Mouse (Mus musculus): ENCODE data around the gene 1600002K03Rik. TPM values are rescaled to one million over a fixed set of nuclear protein-coding genes. Genes with fewer than 3 reads are reported as not detected.
"Not testable (repeated sequence)": the region's sequence is repeated elsewhere in the genome, so short reads cannot be mapped to it uniquely, and the experiment has no call there.

1600002K03Rik gene
- total RNA-seq, 2 experiments from 2014 or later = 7.5 to 8.8 TPM

- DNase-seq (ENCODE audit: low spot score in 2 of 2) = no peak
These were observed 7.5 kb downstream of the 1600002K03Rik start for GRCm38 (mm10) chr10:80180288-80180687.

DNA sequence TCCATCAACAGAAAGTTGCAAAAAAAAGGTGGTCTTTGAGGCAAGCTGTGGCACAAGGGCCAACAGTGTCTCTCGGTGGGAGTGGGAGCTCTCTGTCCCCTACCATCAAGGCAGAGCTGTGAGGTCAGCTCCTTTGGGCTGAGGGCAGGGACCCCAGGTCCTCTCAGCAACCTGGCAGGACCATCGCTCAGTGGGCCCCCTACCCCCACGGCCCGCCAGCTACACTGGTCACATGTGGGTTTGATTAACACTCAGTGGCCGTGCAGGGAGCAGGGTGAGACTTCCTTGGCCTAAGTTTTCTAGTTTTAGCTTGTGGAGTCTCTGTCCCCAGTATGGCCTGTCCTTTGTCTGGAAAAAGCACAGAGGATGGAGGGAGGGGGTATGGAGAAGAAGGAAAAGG lies 8.1 kb downstream of the 1600002K03Rik start:
- no peak for DNase-seq (ENCODE audit: low spot score in 2 of 2)

DNA sequence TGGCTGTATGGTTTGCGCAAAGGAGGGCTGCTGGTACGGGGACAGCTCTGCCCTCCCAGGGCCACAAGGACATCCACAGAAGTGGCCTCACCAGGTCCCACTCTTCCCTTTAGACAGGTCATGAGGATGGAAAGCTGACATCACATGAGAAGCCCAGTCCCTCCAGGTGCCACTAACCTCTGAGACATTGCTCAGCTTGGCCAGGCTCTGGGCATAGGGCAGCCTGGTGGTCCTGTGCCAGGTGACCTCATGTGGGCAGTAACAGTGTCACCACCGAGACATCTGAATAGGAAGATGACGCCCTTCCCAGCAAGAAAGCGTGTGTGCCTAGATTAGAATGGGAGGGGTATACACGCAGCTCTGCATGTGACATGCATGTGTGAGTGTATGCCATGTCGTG lies 9.8 kb downstream of the 1600002K03Rik start:
- no peak for DNase-seq (ENCODE audit: low spot score in 2 of 2)

GRCm38 (mm10) chr10:80186649-80187048 lies 13.9 kb downstream of the 1600002K03Rik start:
- no peak for DNase-seq (ENCODE audit: low spot score in 2 of 2)

- DNase-seq (ENCODE audit: low spot score in 2 of 2) = no peak
These were observed 15.0 kb downstream of the 1600002K03Rik start for GRCm38 (mm10) chr10:80187739-80188138.

- DNase-seq (ENCODE audit: low spot score in 2 of 2) = no peak
These were observed 15.8 kb downstream of the 1600002K03Rik start for GRCm38 (mm10) chr10:80188453-80189024.

DNA sequence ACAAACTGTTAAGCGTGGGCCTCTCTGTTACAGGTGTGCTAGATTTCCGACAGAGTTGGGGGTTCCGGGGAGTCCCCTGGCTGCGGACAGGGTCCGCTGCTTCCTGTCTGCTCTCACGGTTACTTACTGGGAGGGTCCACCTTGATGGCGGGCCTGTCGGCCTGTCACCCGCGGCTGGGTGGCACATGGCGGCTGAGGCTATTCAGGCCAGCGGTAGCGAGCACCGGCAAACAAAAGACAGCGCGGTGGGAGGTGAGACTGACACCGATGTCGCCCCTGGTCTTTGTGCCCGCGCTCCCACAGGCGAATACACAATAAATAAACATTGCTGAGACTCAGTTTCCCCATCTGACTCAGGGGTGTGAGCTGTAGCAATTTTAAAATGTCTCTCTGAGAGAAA lies 17.3 kb downstream of the 1600002K03Rik start:
- no peak for DNase-seq (ENCODE audit: low spot score in 2 of 2)

GRCm38 (mm10) chr10:80190491-80191051 lies 17.8 kb downstream of the 1600002K03Rik start:
- DNase-seq (ENCODE audit: low spot score in 2 of 2) = no peak

DNA sequence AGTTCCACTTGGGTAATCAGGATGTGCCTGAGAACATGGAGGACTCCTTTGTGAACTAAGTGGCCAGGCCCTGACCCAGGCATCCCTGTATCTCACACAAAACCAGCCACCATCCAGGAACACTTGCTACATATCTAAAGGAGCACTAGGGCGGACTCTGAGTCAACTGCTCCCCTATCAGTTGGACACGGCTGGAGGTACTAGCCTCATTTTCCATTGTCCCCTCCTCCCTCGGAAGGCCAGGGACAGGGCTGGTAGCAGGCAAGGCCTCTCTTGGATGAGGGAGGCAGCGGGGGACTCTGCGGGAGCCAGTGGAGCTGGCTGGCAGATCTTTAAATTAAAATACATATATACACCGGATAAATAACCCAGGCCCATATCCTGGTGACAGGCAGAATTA lies 21.2 kb downstream of the 1600002K03Rik start:
- no peak for DNase-seq (ENCODE audit: low spot score in 2 of 2)

GRCm38 (mm10) chr10:80194441-80194840 lies 21.7 kb downstream of the 1600002K03Rik start:
- no peak for DNase-seq (ENCODE audit: low spot score in 2 of 2)

DNA sequence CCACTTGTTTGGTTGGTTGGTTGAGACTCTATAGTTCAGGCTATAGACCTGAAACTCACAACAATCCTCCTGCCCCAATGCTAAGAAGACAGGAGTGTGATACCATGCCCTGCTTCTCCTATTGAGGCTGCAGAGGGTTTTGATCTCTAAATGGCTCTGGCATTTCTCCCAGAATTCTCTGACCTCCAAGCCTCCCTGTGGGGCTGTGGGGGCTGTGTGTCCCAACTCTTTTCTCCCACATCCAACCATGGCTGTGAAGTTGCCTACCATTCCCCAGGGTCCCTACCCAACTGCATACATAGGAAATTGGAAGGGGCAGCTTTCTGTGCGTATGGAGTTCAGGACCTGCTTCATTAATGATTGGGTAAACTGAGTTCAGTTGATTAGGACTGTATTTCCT lies 23.4 kb downstream of the 1600002K03Rik start:
- no peak for DNase-seq (ENCODE audit: low spot score in 2 of 2)

- no peak for DNase-seq (ENCODE audit: low spot score in 2 of 2)
These were observed 24.2 kb downstream of the 1600002K03Rik start for GRCm38 (mm10) chr10:80196778-80197581.

GRCm38 (mm10) chr10:80199440-80200008 lies 26.8 kb downstream of the 1600002K03Rik start:
- DNase-seq (ENCODE audit: low spot score in 2 of 2) = peak in 1 of 2 experiments; percentile 72

- no peak for DNase-seq (ENCODE audit: low spot score in 2 of 2)
These were observed 27.7 kb downstream of the 1600002K03Rik start for GRCm38 (mm10) chr10:80200485-80200884.

DNA sequence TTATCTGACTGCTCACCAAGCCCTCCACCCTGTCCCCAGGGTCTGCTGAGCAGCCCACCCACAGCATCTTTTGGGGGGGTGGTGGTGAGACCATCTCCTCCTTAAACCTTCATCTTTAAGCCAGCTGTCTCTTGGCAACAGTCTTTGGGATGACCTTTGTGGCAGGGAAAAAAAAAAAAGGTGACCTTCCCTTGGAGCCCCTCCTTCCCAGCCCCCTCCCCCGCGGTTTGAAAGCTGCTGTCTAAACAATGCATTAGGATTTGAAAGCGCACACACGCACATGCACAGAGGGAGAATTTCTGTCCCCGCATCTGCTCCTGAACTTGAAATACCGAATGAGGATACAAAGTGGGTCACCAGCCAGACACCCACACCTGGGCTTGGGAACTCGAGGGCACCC lies 31.3 kb downstream of the 1600002K03Rik start:
- no peak for DNase-seq (ENCODE audit: low spot score in 2 of 2)

DNA sequence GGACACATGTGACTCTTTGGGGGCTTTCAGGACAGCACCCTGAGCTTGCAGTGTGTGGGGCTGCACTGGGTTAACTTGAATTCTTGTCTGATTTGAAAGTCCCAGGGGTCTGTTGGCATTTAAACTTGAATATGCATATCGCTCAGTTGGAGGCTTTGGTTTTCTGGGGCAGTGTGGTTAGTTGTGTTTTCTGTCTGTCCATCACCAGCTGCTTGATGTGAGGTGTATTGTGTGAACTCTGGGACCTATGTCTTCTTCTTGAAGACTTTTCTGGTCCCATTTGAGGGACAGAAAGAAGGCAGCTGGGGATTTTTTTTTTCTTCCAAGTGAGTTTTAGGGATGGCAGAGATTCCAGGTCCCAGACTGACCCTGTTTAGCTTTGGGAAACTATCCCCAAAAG lies 34.5 kb downstream of the 1600002K03Rik start:
- no peak for DNase-seq (ENCODE audit: low spot score in 2 of 2)

DNA sequence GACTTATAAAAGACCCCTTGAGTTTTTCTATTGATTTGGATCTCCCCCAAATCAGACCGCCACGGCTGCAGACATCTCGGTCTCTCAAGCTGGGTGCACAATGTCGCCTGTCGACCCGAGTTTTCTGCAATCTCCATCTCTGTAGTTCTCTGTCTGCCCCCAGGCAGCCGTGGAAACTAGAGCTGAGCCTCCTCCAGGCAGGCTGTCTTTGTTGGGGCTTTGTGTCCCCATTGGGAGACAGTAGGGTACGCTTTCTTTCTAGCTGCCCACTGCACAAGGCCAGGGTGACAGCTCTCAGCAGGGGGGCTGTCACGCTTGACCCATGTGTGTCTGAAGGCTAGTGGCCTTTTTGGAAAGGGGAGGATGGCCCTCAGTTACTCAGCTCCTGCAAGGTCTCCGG lies 34.9 kb downstream of the 1600002K03Rik start:
- DNase-seq (ENCODE audit: low spot score in 2 of 2) = no peak

- no peak for DNase-seq (ENCODE audit: low spot score in 2 of 2)
These were observed 35.5 kb downstream of the 1600002K03Rik start for GRCm38 (mm10) chr10:80208248-80208647.

GRCm38 (mm10) chr10:80208841-80209371 lies 36.2 kb downstream of the 1600002K03Rik start:
- DNase-seq (ENCODE audit: low spot score in 2 of 2) = no peak

GRCm38 (mm10) chr10:80211547-80212103 lies 38.9 kb downstream of the 1600002K03Rik start:
- not testable (repeated sequence) for DNase-seq (ENCODE audit: low spot score in 2 of 2)

DNA sequence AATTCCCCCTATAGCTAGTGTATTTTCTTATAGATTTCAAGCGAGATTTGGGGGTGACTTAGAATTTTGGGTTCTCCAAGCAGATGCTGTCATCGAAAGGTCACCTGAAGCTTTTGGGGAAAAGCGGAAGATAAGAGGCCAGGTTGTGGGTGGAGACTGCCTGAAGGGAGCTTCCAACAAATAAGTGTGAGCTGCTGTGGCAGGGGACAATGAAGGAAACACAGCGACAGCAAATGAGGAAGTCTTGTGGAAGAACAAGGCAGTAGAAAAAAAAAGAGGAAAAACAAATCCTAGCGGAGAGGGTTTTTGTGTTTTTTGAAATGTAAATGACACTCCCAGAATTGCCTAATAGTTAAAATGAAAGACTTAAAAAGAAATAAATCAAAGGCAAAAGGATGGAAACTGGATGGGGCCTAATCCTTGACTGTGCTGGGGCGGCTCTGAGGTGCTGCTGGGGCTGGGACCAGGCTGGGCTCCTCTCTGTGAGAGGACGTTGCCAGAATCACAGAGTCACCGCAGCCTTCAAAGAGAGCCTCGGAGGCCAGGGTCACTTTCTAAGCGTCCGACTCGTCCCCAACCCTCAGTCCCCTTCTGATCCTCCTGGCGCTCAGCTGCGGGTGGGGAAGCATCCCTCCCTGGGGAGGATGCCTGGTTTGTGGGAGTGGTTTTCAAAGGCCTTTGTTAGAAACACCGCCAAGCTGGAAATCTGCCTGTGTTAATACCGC lies 42.5 kb downstream of the 1600002K03Rik start:
- no peak for DNase-seq (ENCODE audit: low spot score in 2 of 2)
